Mouse (Mus musculus) limb, embryonic 10.5 days (tissue): ENCODE measurements around the gene Acap2. TPM values are rescaled to one million over a fixed set of nuclear protein-coding genes. Genes with fewer than 3 reads are reported as not detected.
A peak's percentile ranks its signal among the peaks of the same experiment; 100 is the strongest.

ENCODE experiments used
- DNase-seq: peaks from one replicate; pipeline ENCODE4 v3.0.0-alpha.2; 2017; ENCODE audit warnings: low spot score
- H3K27ac ChIP-seq: fragments of 300-500 bp; sonication (generic); 2 replicates; pipeline ENCODE4 v1.5.1; 2016; ENCODE audit warnings: mild to moderate bottlenecking
- H3K27me3 ChIP-seq: fragments of 300-500 bp; sonication (generic); 2 replicates; pipeline ENCODE4 v1.6.1; 2016; ENCODE audit warnings: low read depth, mild to moderate bottlenecking; ENCODE audit not compliant: poor library complexity, severe bottlenecking
- H3K36me3 ChIP-seq: fragments of 300-500 bp; sonication (generic); 2 replicates; pipeline ENCODE4 v1.6.1; 2016; ENCODE audit warnings: mild to moderate bottlenecking, moderate library complexity
- H3K4me1 ChIP-seq: fragments of 300-500 bp; sonication (generic); 2 replicates; pipeline ENCODE4 v1.6.1; 2016
- H3K4me3 ChIP-seq: fragments of 300-500 bp; sonication (generic); 2 replicates; pipeline ENCODE4 v1.5.1; 2016; ENCODE audit warnings: mild to moderate bottlenecking, moderate library complexity
- H3K9me3 ChIP-seq: fragments of 300-500 bp; sonication (generic); replicated peaks from 2 replicates; pipeline ENCODE4 v1.6.1; 2016; ENCODE audit warnings: mild to moderate bottlenecking
- WGBS: fragments of 180-500 bp; shearing (Covaris S2); methylation state at CpG from one replicate; pipeline ENCODE4 v1.1.7; 2016; 5-methylcytosine and 5-hydroxymethylcytosine counted together
- polyA plus RNA-seq: library from polyadenylated mRNA; unstranded; fragments of >200 nt; fragmentation: Nextera tagmentation; extraction: Ambion mirVana; gene quantifications from 2 replicates; pipeline ENCODE4 v1.2.1, GENCODE M21; 2016

The Acap2 gene
- polyA plus RNA-seq, 1 experiment from 2014 or later, result 16.4 TPM

DNA sequence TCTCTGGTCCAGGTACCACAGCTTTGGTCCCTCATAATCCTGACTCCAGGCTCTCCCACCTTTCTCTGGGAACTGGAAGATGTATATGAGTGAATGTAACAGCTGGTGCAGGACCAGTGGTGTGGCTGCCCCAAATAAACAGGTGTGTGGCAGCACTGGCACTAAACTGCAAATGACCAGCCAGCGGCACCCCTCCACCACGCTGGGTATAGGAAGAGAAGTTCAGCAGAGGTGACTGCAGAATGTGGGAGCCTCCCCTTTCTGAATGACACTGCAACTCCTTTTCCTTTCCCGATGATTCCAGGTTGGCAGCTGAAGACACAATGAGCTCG, 32.1 kb upstream of the Acap2 start:
- peaks cover 45% of the 10 kb centered on the region for H3K4me1 ChIP-seq
- H3K4me3 ChIP-seq, result peak overlapping the region; percentile 36
- 17% methylated on average over 4 of the region's 4 CpGs for WGBS
- no peak for DNase-seq
- H3K9me3 ChIP-seq, result no peaks in the 10 kb centered on the region
- H3K27me3 ChIP-seq, result peaks cover 18% of the 10 kb centered on the region; the same call in 1 of the 2 replicates
- H3K27ac ChIP-seq, result peak overlapping the region; percentile 11; the same call in 1 of the 2 replicates
- no peaks in the 10 kb centered on the region for H3K36me3 ChIP-seq

DNA sequence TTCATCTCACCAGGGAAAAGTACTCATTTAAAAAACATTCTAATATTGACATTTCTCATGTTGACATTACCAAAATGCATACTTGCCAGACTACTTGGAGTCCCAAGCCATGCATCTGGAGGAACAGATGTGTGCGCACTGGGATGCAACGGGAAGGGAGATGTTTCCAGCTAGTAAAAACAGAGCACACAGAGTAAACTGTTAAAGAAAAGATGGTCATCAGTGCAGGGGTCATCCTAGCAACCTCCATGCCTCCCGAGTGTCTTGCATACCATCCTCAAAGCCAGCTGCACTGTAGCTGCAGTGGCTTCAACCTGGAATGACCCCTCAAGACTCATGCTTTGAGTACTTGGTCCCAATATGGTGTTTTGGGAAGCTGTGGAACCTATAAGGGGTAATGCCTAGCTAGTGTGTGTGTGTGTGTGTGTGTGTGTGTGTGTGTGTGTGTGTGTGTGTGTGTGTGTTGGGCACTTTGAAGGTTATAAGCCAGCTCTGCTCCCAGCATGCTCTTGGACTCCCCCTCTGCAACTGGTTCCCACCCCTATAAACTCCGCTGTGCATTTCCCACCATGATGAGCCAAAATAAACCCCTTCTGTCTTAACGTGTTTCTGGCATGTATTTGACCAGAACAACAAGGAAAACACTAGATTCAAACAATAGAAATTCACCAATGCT, 31.6 kb upstream of the Acap2 start:
- no peaks in the 10 kb centered on the region for H3K9me3 ChIP-seq
- 71% methylated on average over 5 of the region's 5 CpGs for WGBS
- no peak for DNase-seq
- no peaks in the 10 kb centered on the region for H3K36me3 ChIP-seq
- H3K27me3 ChIP-seq, result peaks cover 18% of the 10 kb centered on the region; the same call in 1 of the 2 replicates
- H3K4me1 ChIP-seq, result peaks cover 43% of the 10 kb centered on the region
- no peak overlapping the region for H3K27ac ChIP-seq
- no peak overlapping the region for H3K4me3 ChIP-seq

DNA sequence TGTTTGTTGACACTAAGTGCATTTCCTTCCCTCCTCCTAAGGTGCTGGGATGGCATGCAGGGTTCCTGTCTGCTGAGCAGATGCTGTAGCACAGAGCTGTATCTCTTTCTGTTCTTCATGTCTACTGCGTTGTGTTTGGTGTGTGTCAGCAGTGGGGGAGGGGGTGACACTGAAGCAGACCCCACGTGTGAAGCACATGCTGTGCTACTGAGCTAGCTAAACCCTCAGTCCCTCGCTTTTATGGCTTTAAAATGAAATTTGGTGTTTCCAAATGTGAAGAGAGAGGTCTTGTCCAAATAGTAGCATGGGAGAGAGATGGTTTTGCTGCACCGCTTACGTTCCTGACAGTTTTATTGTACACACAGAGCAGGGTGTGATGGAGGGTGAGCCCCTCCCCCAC, 30.5 kb upstream of the Acap2 start:
- Histone ChIP-seq H3K27ac (no peak overlapping the region), H3K27me3 (peaks cover 18% of the 10 kb centered on the region; the same call in 1 of the 2 replicates), H3K36me3 (no peaks in the 10 kb centered on the region), H3K4me1 (peaks cover 43% of the 10 kb centered on the region), H3K4me3 (no peak overlapping the region), H3K9me3 (no peaks in the 10 kb centered on the region)
- DNase-seq, result no peak
- WGBS, result 69% methylated on average over 5 of the region's 5 CpGs

DNA sequence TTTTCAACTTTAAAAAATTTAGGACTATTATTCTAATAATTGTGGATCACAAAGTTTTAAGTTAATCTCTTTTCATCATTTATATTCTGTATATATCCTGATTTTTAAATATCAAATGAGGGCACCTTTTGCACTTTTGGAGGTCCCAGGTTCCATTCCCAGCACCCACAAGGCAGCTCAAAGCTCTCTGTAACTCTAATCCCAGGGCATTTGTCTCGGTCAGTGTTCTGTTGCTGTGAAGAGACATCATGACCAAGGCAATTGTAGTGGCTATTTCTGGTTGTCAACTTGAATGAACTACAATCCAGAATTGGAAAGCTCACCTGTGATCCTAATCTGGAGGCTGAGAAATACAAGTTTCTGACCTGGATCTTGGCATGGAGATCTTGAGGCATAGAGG, 26.7 kb upstream of the Acap2 start:
- no peak for DNase-seq
- peaks cover 2% of the 10 kb centered on the region; the same call in 1 of the 2 replicates for H3K27me3 ChIP-seq
- H3K9me3 ChIP-seq, result no peaks in the 10 kb centered on the region
- no peak overlapping the region for H3K27ac ChIP-seq
- no peaks in the 10 kb centered on the region for H3K36me3 ChIP-seq
- no peak overlapping the region for H3K4me3 ChIP-seq
- WGBS, result 90% methylated on average over 1 of the region's 1 CpGs
- peaks cover 8% of the 10 kb centered on the region; the same call in 1 of the 2 replicates for H3K4me1 ChIP-seq

DNA sequence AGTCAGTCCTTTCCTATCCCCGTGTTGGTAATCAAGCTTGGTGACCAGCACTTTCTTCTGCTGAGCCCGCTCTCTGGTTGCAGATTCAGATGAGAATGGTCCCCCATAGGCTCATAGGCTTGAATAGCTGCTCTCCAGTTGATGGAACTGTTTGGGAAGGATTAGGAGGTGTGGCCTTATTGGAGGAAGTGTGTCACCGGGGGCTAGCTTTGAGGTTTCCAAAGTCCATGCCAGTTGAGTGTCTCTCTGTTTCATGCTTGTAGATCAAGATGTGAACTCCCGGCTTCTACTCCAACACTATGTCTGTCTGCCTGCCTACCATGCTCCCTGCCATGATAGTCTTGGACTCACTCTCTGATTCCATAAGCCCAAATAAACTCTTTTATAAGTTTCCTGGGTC, 14.2 kb upstream of the Acap2 start:
- H3K36me3 ChIP-seq, result no peaks in the 10 kb centered on the region
- no peaks in the 10 kb centered on the region for H3K4me1 ChIP-seq
- peaks cover 17% of the 10 kb centered on the region for H3K27me3 ChIP-seq
- 96% methylated on average over 4 of the region's 4 CpGs for WGBS
- H3K9me3 ChIP-seq, result no peaks in the 10 kb centered on the region
- H3K27ac ChIP-seq, result no peak overlapping the region
- no peak overlapping the region for H3K4me3 ChIP-seq
- DNase-seq, result no peak

DNA sequence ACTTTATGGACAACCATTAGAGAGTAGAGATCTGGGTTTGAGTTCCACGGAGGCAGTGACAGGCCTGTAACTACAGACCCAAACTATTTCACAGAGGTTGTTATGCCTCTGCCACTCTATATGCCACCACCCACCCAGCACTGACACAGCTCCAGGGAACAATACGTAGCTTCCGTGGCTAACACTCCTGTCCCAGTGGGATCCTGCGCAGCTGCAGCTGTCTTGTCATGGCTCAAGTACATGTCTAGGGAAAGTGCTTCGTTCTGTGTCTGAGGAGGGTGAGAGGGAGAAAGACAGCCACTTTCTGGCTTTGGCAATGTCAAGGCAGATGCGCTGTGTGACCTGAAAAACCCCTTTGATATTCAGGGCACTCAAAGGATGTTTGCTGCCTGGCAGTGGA, 12.4 kb upstream of the Acap2 start:
- no peak overlapping the region for H3K4me3 ChIP-seq
- H3K27me3 ChIP-seq, result peaks cover 30% of the 10 kb centered on the region
- no peak overlapping the region for H3K27ac ChIP-seq
- H3K4me1 ChIP-seq, result peaks cover 16% of the 10 kb centered on the region
- H3K9me3 ChIP-seq, result no peaks in the 10 kb centered on the region
- DNase-seq, result no peak
- no peaks in the 10 kb centered on the region for H3K36me3 ChIP-seq
- 89% methylated on average over 6 of the region's 6 CpGs for WGBS

DNA sequence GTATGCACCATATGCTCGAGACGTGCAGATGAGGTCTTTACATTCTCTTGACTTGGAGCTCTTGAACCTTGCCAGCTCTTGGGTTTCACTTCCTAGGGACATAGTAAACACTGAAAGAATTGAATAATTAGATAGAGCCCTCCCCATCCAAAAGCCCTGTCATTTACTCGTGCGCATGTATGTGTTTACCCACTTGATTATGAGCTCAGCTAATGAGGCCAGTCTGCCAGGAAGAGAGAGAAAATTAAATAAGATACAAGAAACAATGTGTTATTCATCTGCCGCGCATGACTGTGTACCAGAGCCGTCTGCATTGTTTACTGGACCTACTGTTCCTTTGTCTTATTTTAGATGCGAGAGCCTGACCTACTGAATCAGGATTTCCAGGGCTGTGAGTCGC, 10.5 kb upstream of the Acap2 start:
- peaks cover 40% of the 10 kb centered on the region for H3K27me3 ChIP-seq
- H3K9me3 ChIP-seq, result no peaks in the 10 kb centered on the region
- peaks cover 26% of the 10 kb centered on the region for H3K4me1 ChIP-seq
- H3K4me3 ChIP-seq, result no peak overlapping the region
- no peak overlapping the region for H3K27ac ChIP-seq
- no peaks in the 10 kb centered on the region for H3K36me3 ChIP-seq
- DNase-seq, result no peak
- WGBS, result 85% methylated on average over 9 of the region's 9 CpGs

DNA sequence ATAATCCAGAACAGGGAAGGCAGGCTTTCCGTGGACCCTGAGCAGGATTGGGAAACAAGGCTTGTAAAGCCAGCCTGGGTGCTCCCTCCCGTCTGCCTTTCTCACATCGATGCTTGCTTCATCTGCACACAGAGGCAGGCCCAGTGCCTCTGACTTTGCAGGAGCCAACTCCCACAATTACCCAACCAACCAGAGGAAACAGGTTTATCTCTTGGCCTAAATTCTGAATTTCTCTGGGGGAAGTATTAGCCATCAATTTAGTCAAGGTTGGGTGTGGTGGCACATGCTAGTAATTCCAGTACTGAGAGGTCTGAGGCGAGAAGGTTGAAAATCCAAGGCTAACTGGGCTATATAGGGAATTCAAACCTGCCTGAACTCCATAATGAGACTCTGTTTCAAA, 9.4 kb upstream of the Acap2 start:
- H3K4me1 ChIP-seq, result peaks cover 26% of the 10 kb centered on the region
- 77% methylated on average over 4 of the region's 4 CpGs for WGBS
- no peaks in the 10 kb centered on the region for H3K9me3 ChIP-seq
- H3K27me3 ChIP-seq, result peaks cover 40% of the 10 kb centered on the region
- no peaks in the 10 kb centered on the region for H3K36me3 ChIP-seq
- no peak for DNase-seq
- H3K27ac ChIP-seq, result no peak overlapping the region
- no peak overlapping the region for H3K4me3 ChIP-seq

DNA sequence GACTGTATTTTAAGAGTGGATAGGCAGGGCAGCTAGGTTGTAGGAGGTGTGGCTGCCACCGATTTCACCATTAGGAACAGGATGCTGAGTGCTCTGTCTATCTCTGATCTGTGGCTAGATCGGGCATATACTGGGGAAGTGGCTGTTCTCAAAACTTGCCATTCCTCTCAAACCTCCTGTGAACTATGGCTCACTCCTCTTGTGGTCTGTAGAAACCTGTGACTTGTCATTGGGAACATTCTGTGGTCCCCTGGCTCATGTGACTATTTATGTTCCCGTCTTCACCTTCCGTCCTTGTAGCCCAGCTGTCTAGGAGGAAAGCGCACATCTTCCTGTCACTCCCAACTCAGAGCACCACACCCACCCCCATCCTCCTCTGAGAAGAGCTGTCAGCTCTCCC, 8.9 kb upstream of the Acap2 start:
- no peak overlapping the region for H3K4me3 ChIP-seq
- H3K27ac ChIP-seq, result no peak overlapping the region
- H3K36me3 ChIP-seq, result no peaks in the 10 kb centered on the region
- no peaks in the 10 kb centered on the region for H3K9me3 ChIP-seq
- H3K4me1 ChIP-seq, result peaks cover 26% of the 10 kb centered on the region
- 82% methylated on average over 5 of the region's 5 CpGs for WGBS
- peaks cover 40% of the 10 kb centered on the region for H3K27me3 ChIP-seq
- no peak for DNase-seq

DNA sequence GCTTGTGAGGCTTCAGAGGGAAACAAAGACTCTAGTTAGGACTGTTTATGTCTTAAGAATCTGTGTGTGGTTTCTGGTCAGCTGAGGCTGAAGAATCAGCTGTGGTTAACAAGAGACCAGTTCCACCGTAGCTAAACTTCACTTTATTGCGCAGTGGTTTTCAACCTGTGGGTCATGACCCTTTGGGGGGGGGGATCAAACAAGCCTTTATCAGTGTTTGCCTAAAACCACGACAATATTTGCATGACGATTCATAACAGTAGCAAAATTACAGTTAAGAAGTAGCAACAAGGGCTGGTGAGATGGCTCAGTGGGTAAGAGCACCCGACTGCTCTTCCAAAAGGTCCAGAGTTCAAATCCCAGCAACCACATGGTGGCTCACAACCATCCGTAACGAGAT, 4.7 kb upstream of the Acap2 start:
- WGBS, result 93% methylated on average over 7 of the region's 7 CpGs
- H3K4me3 ChIP-seq, result no peak overlapping the region
- no peak overlapping the region for H3K27ac ChIP-seq
- no peaks in the 10 kb centered on the region for H3K9me3 ChIP-seq
- no peaks in the 10 kb centered on the region for H3K36me3 ChIP-seq
- H3K27me3 ChIP-seq, result peaks cover 28% of the 10 kb centered on the region
- no peak for DNase-seq
- H3K4me1 ChIP-seq, result peaks cover 36% of the 10 kb centered on the region

DNA sequence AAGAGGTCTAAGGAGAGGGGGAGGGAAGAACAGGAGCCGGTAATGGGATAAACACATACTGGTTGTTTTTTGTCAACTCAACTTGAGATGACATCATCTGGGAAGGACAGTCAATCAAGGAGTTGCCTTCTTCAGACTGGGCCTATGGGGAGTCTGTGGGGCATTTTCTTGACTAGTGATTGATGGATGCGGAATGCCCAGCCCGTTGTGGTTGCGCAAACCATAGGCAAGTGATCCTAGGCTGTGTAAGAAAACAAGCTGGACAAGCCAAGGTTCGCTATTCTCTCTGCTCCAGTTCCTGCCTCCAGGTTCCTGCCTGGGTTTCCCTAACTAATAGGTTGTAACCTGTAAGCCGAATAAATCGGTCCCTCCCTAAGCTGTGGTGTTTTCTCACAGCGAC, 4.1 kb upstream of the Acap2 start:
- Histone ChIP-seq H3K27me3 (peaks cover 22% of the 10 kb centered on the region), H3K9me3 (no peaks in the 10 kb centered on the region), H3K36me3 (no peaks in the 10 kb centered on the region), H3K4me1 (peaks cover 40% of the 10 kb centered on the region), H3K4me3 (no peak overlapping the region), H3K27ac (no peak overlapping the region)
- DNase-seq, result no peak
- 94% methylated on average over 8 of the region's 8 CpGs for WGBS

DNA sequence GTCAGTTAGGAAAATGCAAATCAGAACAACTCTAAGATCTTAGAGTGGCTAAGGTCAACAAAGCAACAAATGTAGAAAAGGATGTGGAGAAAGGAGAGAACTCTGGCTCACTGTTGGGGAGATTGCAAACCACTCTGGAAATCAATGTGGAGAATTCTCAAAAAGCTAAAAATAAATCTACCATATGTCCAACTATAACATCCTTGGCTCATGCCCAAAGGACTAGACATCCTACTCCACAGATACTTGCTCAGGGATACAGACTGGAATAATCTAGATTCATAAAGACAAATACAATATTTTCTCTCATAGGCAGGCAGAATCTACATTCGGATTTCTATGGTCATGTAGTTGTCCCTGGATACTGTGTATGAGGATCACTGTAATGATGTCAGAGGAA, 3.2 kb upstream of the Acap2 start:
- no peak overlapping the region for H3K4me3 ChIP-seq
- DNase-seq, result no peak
- peaks cover 41% of the 10 kb centered on the region for H3K4me1 ChIP-seq
- H3K27me3 ChIP-seq, result peaks cover 13% of the 10 kb centered on the region; the same call in 1 of the 2 replicates
- no peaks in the 10 kb centered on the region for H3K9me3 ChIP-seq
- H3K36me3 ChIP-seq, result no peaks in the 10 kb centered on the region
- no peak overlapping the region for H3K27ac ChIP-seq
- WGBS, result 78% methylated on average over 1 of the region's 1 CpGs

DNA sequence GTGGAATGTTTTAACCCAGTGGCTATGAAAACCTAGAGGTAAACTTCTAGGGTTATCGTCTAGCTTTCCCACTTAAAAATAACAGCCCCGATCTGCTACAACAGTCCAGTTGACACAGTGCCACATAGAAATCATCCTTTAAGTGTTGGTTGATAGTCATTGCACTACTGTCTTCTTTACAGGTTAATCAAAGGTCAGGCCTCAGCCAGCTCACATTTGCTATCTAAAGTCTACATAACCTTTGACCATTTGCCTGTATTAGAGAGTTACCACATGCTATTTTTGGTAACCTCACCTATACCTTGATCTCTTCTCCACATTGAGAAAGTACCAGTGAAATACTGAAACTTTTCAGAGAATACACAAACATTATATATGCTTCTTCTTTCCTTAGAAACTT, 659 bp upstream of the Acap2 start:
- no peak for DNase-seq
- Histone ChIP-seq H3K9me3 (no peaks in the 10 kb centered on the region), H3K27me3 (peaks cover under 1% of the 10 kb centered on the region; the same call in 1 of the 2 replicates), H3K36me3 (no peaks in the 10 kb centered on the region), H3K27ac (peak overlapping the region; percentile 91; the same call in 1 of the 2 replicates), H3K4me3 (peak overlapping the region; percentile 86), H3K4me1 (peaks cover 29% of the 10 kb centered on the region)
- WGBS, result 86% methylated on average over 2 of the region's 2 CpGs
